8 mouse cellular contexts compared by ENCODE assay signal in the genomic region with DNA sequence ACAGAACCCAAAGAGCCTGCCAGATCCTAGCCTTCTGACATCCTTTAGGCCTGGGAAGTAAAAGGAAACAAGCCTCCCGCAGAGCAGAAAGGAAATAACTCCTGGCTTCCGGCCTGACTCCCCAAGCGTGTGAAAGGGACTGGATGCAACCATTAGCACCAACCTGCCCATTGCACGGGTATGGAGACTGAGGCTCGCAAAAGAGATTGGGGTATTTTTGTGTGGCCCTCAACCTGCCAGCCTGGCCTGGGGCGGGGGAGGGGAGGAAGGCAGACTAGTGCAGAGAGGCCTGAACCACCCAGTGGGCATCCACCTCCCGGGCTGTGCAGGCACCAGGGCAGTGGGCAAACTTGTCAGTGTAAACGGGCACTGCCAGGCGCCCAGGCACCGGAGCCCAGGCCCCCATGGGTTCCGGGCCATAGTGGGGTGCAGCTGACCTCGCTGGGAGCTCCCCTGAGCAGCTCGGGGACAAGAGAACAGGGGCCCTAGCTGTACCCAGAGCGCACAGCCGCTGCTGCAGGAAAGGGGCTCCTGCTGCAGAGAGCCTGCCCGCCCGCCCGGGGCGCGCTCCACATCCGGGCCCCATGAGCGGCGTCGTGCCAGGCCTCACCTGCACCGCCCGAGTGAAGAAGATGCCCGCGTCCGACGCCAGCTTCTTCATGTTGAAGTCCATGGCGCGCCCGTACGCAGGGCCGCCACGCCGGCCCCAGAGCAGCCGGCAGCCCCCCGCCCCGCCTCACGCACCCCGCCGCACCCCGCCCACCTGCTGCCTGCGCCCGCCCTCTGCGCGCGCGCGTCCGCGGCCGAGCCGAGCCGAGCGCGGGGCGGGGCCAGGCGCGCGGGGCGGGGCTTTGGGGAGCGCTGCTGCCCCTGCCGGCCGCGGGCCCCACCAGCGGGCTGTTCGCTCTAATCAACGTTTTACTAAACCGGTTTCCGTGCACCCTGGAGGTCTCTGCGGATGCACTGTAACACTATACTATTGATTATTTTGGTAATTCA. TPM values are rescaled to one million over a fixed set of nuclear protein-coding genes. Genes with fewer than 3 reads are reported as not detected.
DNase-seq lines count a peak whose midpoint lies in the region; ATAC-seq and TF ChIP-seq lines count a peak whose summit lies in the region.

A gene (minus strand): TSS at position 805 of the 999 bp plus-strand sequence.

- H3K9me3 ChIP-seq in heart, embryonic 10.5 days: no peaks in the 10 kb centered on the region
- H3K9me3 ChIP-seq in kidney, embryonic 15.5 days (replicated peaks): no peaks in the 10 kb centered on the region
- H3K9me3 ChIP-seq in liver, embryonic 11.5 days (ENCODE audit: control insufficient read depth, low read length): peaks cover 2% of the 10 kb centered on the region; the same call in 1 of the 2 replicates
- no peaks in the 10 kb centered on the region for H3K9me3 ChIP-seq in stomach, embryonic 14.5 days (ENCODE audit: control insufficient read depth, low read depth, low read length)

- peak; percentile 90 for DNase-seq in brain, embryonic 14.5 days (ENCODE audit: low read depth)
- DNase-seq in heart, embryonic 10.5 days (ENCODE audit: low spot score): peak; percentile 91
- DNase-seq in liver, embryonic 11.5 days (ENCODE audit: low spot score): peak; percentile 84
- DNase-seq in naive thymus-derived CD4-positive, alpha-beta T cell, adult 2 months (ENCODE audit: low read depth): peak; percentile 90

- peak within 1 kb of the TSS; percentile 76 for H3ac ChIP-seq in C2C12 (ENCODE audit: control insufficient read depth, insufficient read length, low read depth)

- H3K4me3 ChIP-seq in C2C12 (ENCODE audit: insufficient read depth, poor library complexity, severe bottlenecking): peak within 1 kb of the TSS; percentile 65
- peak within 1 kb of the TSS; percentile 86 for H3K4me3 ChIP-seq in heart, embryonic 10.5 days
- peak within 1 kb of the TSS; percentile 85 for H3K4me3 ChIP-seq in kidney, embryonic 15.5 days (replicated peaks)
- H3K4me3 ChIP-seq in liver, embryonic 11.5 days (ENCODE audit: low read depth, low read length): peak within 1 kb of the TSS; percentile 83
- H3K4me3 ChIP-seq in stomach, embryonic 14.5 days (ENCODE audit: low read depth, low read length): peak within 1 kb of the TSS; percentile 64

- H3K36me3 ChIP-seq in C2C12 (ENCODE audit: control insufficient read depth, insufficient read depth): peaks cover 9% of the 10 kb centered on the region
- peaks cover 15% of the 10 kb centered on the region for H3K36me3 ChIP-seq in heart, embryonic 10.5 days
- H3K36me3 ChIP-seq in kidney, embryonic 15.5 days: peaks cover 8% of the 10 kb centered on the region; the same call in 1 of the 2 replicates
- no peaks in the 10 kb centered on the region for H3K36me3 ChIP-seq in liver, embryonic 11.5 days (ENCODE audit: control insufficient read depth, insufficient read depth, low read length)
- H3K36me3 ChIP-seq in stomach, embryonic 14.5 days (ENCODE audit: control insufficient read depth, insufficient read depth, low read length): peaks cover 4% of the 10 kb centered on the region; the same call in 1 of the 2 replicates

- 2% methylated on average over 72 of the region's 73 CpGs for WGBS in heart, embryonic 10.5 days
- WGBS in kidney, embryonic 15.5 days: 2% methylated on average over 72 of the region's 73 CpGs
- whole genome bisulfite sequencing in liver, embryonic 11.5 days: 2% methylated on average over 50 of the region's 73 CpGs
- 2% methylated on average over 72 of the region's 73 CpGs for WGBS in stomach, embryonic 14.5 days

- H3K4me2 ChIP-seq in kidney, embryonic 15.5 days: peak within 1 kb of the TSS; percentile 90
- H3K4me2 ChIP-seq in liver, embryonic 11.5 days: peak within 1 kb of the TSS; percentile 97
- H3K4me2 ChIP-seq in stomach, embryonic 14.5 days (replicated peaks; ENCODE audit: low read depth, low read length): peak within 1 kb of the TSS; percentile 93

- peak within 1 kb of the TSS; percentile 91 for H3K27ac ChIP-seq in heart, embryonic 10.5 days
- H3K27ac ChIP-seq in kidney, embryonic 15.5 days: peak within 1 kb of the TSS; percentile 79
- peak within 1 kb of the TSS; percentile 40; the same call in 1 of the 2 replicates for H3K27ac ChIP-seq in liver, embryonic 11.5 days (ENCODE audit: low read depth, low read length)
- peak within 1 kb of the TSS; percentile 64; the same call in 1 of the 2 replicates for H3K27ac ChIP-seq in stomach, embryonic 14.5 days (ENCODE audit: low read length)

- H3K79me2 ChIP-seq in C2C12 (ENCODE audit: control insufficient read depth, insufficient read depth): peaks cover 33% of the 10 kb centered on the region

- peaks cover 8% of the 10 kb centered on the region for H3K79me3 ChIP-seq in C2C12 (ENCODE audit: low read depth)

- peak within 1 kb of the TSS; percentile 83 for H3K9ac ChIP-seq in kidney, embryonic 15.5 days
- H3K9ac ChIP-seq in liver, embryonic 11.5 days (ENCODE audit: low read depth, low read length): peak within 1 kb of the TSS; percentile 82
- peak within 1 kb of the TSS; percentile 59 for H3K9ac ChIP-seq in stomach, embryonic 14.5 days (replicated peaks; ENCODE audit: low read depth, low read length)

- no peaks in the 10 kb centered on the region for H3K27me3 ChIP-seq in C2C12 (ENCODE audit: control insufficient read depth, insufficient read depth, insufficient read length)
- no peaks in the 10 kb centered on the region for H3K27me3 ChIP-seq in heart, embryonic 10.5 days (ENCODE audit: insufficient read depth, poor library complexity, severe bottlenecking)
- H3K27me3 ChIP-seq in kidney, embryonic 15.5 days: no peaks in the 10 kb centered on the region
- H3K27me3 ChIP-seq in liver, embryonic 11.5 days (replicated peaks; ENCODE audit: control insufficient read depth, insufficient read depth, low read length): no peaks in the 10 kb centered on the region
- H3K27me3 ChIP-seq in stomach, embryonic 14.5 days (ENCODE audit: control insufficient read depth, insufficient read depth, low read length): no peaks in the 10 kb centered on the region

- peak; percentile 57 for TF ChIP-seq CTCF in C2C12 (IDR thresholded peaks at IDR 0.05; ENCODE audit: control insufficient read depth, insufficient read depth, insufficient read length)
- peak; percentile 59; the same call in 1 of the 2 replicates for TF ChIP-seq CTCF in brain, embryonic 14.5 days (IDR thresholded peaks at IDR 0.05; ENCODE audit: borderline replicate concordance, extremely low read depth, insufficient read depth, insufficient read length)

- ATAC-seq in erythroblast, adult 5-6 weeks (replicated peaks; ENCODE audit: low FRiP score, poor library complexity, severe bottlenecking): peak; percentile 53
- peak; percentile 81 for ATAC-seq in kidney, embryonic 15.5 days (replicated peaks; ENCODE audit: low FRiP score)
- ATAC-seq in liver, embryonic 11.5 days (replicated peaks; ENCODE audit: low FRiP score): peak; percentile 68
- peak; percentile 56 for ATAC-seq in stomach, embryonic 14.5 days (ENCODE audit: insufficient number of reproducible peaks, insufficient read depth, low FRiP score, low read depth)

- 0 out of 2 replicates have a peak, but pooled peaks have one; percentile 60 for TF ChIP-seq POLR2A in brain, embryonic 14.5 days (IDR thresholded peaks at IDR 0.05; ENCODE audit: borderline replicate concordance, extremely low read depth, insufficient read depth, insufficient read length, poor library complexity, severe bottlenecking)

- peaks cover 42% of the 10 kb centered on the region for H3K4me1 ChIP-seq in heart, embryonic 10.5 days
- peaks cover 37% of the 10 kb centered on the region for H3K4me1 ChIP-seq in kidney, embryonic 15.5 days
- H3K4me1 ChIP-seq in liver, embryonic 11.5 days (replicated peaks; ENCODE audit: control insufficient read depth, insufficient read depth, low read length): peaks cover 21% of the 10 kb centered on the region
- peaks cover 34% of the 10 kb centered on the region for H3K4me1 ChIP-seq in stomach, embryonic 14.5 days (ENCODE audit: control insufficient read depth, insufficient read depth, low read length)

TF ChIP-seq in C2C12, 6 proteins besides CTCF, POLR2A, EP300 and RAD21:
- TF ChIP-seq CEBPB (IDR thresholded peaks at IDR 0.05; ENCODE audit: low read depth) (no peak), USF1 (IDR thresholded peaks at IDR 0.05; ENCODE audit: low read depth) (no peak), MYOG (IDR thresholded peaks at IDR 0.05; ENCODE audit: control insufficient read depth, extremely low read depth, insufficient read length) (no peak)

RNA-seq across cellular contexts. Expression of the gene that starts here (rescaled TPM):
- 60.0 TPM for polyA plus RNA-seq in C2C12 (2012; fragmentation: generic; extraction: Trizol)
- polyA plus RNA-seq in brain, embryonic 14.5 days (2012; rRNA removed): 304 and 410 TPM in 2 replicates
- 5.2 and 7.3 TPM in 2 replicates for total RNA-seq in erythroblast, adult 5-6 weeks (2015; ENCODE audit: low replicate concordance)
- 7.4 and 9.3 TPM in 2 replicates for total RNA-seq in erythroblast, adult 5-6 weeks (2017; ENCODE audit: low replicate concordance)
- polyA plus RNA-seq in heart, embryonic 10.5 days (2016; fragmentation: Nextera tagmentation; extraction: Ambion mirVana): 101 and 132 TPM in 2 replicates
- polyA plus RNA-seq in kidney, embryonic 15.5 days (2015; fragmentation: Nextera tagmentation; extraction: Ambion mirVana): 74.2 and 87.7 TPM in 2 replicates
- 44.0 and 48.9 TPM in 2 replicates for polyA plus RNA-seq in liver, embryonic 11.5 days (2014; fragmentation: Nextera tagmentation; extraction: Ambion mirVana)
- polyA plus RNA-seq in stomach, embryonic 14.5 days (2014; fragmentation: Nextera tagmentation; extraction: Ambion mirVana): 90.0 and 93.7 TPM in 2 replicates

Comparison
In these comparisons a context has a peak if more than half of its experiments do, and no peak if none do; other contexts are left out.
1. Peak in every context shown above with its lines: DNase-seq, ATAC-seq, H3K4me3 ChIP-seq and H3K27ac ChIP-seq.
2. H3K27ac ChIP-seq: peak in every context shown above with its lines; median percentile 91 in heart, embryonic 10.5 days; 79 in kidney, embryonic 15.5 days; 64 in stomach, embryonic 14.5 days; 40 in liver, embryonic 11.5 days.